Mouse (Mus musculus): ENCODE measurements around the gene Brip1. TPM values are rescaled to one million over a fixed set of nuclear protein-coding genes. Genes with fewer than 3 reads are reported as not detected.

Gene Brip1
- polyA plus RNA-seq, 1 experiment from 2014 or later, result 0.79 TPM

DNA sequence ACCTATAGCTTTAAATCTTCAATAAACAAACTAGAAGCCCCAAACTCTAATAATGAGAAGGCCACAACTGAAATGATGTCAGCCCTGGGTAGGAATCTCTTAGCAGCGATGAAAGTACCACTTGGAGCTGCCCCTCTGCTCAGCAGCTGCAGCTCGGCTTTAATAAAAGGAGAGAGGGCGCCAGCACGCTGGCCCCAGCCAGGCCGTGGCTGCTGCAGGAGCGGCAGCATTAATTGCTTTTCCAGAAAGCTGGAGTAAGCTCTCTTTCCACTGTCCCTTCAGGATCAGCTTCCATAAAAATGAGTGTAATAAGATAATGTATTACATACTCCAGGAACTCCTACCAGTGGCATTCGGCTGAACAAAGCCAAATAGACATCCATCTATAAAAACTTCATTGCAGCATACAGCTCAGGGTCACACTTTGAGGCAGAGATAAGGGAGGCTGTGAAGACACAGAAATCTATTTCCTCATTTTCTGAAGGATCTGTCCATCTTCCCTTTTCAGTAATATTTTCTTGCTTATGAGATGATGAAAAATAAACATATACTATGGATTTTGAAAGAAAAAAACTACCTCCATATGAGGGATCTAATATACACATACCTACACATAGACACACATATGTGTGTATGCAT, 174.3 kb downstream of the Brip1 start:
- no peak overlapping the region for H3K4me3 ChIP-seq (ENCODE audit: low read depth, low read length)
- 31% methylated on average over 7 of the region's 7 CpGs for WGBS
- H3K4me1 ChIP-seq (ENCODE audit: insufficient read depth, low read depth, low read length), result 0 out of 2 replicates have a peak, but pooled peaks cover 3% of the 10 kb centered on the region
- TF ChIP-seq CTCF (IDR thresholded peaks at IDR 0.05) (no peak), EP300 (IDR thresholded peaks at IDR 0.05) (no peak)
- DNase-seq (ENCODE audit: low spot score) (peak; percentile 5), ATAC-seq (no peak)
- no peak overlapping the region for H3K4me2 ChIP-seq (replicated peaks; ENCODE audit: low read depth, low read length)
- H3K27ac ChIP-seq (ENCODE audit: low read length), result no peak overlapping the region
- no peaks in the 10 kb centered on the region for H3K9me3 ChIP-seq (ENCODE audit: low read length)
- no peaks in the 10 kb centered on the region for H3K27me3 ChIP-seq (replicated peaks; ENCODE audit: insufficient read depth, low read length)
- H3K36me3 ChIP-seq (ENCODE audit: insufficient read depth, low read length), result no peaks in the 10 kb centered on the region
- no peak overlapping the region for H3K9ac ChIP-seq (replicated peaks; ENCODE audit: low read depth)

- DNase-seq (ENCODE audit: low spot score) (peak; percentile 96), ATAC-seq (peak; percentile 98)
- TF ChIP-seq EP300 (IDR thresholded peaks at IDR 0.05) (peak; percentile 17; the same call in 1 of the 2 replicates), CTCF (IDR thresholded peaks at IDR 0.05) (no peak)
- Histone ChIP-seq H3K9ac (replicated peaks; ENCODE audit: low read depth) (no peak overlapping the region), H3K36me3 (ENCODE audit: insufficient read depth, low read length) (no peaks in the 10 kb centered on the region), H3K9me3 (ENCODE audit: low read length) (no peaks in the 10 kb centered on the region), H3K4me1 (ENCODE audit: insufficient read depth, low read depth, low read length) (0 out of 2 replicates have a peak, but pooled peaks cover 3% of the 10 kb centered on the region), H3K4me2 (replicated peaks; ENCODE audit: low read depth, low read length) (no peak overlapping the region), H3K27ac (ENCODE audit: low read length) (no peak overlapping the region), H3K27me3 (replicated peaks; ENCODE audit: insufficient read depth, low read length) (no peaks in the 10 kb centered on the region), H3K4me3 (ENCODE audit: low read depth, low read length) (no peak overlapping the region)
- WGBS, result 15% methylated on average over 4 of the region's 4 CpGs
Observed at GRCm38 (mm10) chr11:86022439-86022838, 178.6 kb downstream of the Brip1 start.

DNA sequence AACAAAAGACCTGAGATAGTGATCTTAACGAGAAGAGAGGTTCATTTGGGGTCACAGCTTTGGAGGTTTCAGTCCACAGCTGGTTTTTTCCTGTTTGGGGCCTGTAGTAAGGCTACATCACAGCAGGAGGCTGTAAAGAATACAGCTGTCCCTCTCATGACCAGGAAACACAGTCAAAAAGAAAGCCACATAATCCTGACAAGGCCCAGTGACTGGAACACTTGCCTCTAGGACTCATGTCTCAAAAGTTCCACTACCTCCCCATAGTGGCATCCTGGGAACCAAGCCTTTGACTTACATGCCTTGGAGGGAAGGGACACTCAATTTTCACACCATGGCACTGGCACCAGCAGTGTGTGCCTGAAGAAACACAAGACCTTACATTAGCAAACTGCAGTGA, 181.0 kb downstream of the Brip1 start:
- H3K27me3 ChIP-seq (replicated peaks; ENCODE audit: insufficient read depth, low read length), result no peaks in the 10 kb centered on the region
- TF ChIP-seq EP300 (IDR thresholded peaks at IDR 0.05) (no peak), CTCF (IDR thresholded peaks at IDR 0.05) (no peak)
- no peaks in the 10 kb centered on the region for H3K36me3 ChIP-seq (ENCODE audit: insufficient read depth, low read length)
- no peak overlapping the region for H3K4me2 ChIP-seq (replicated peaks; ENCODE audit: low read depth, low read length)
- H3K4me1 ChIP-seq (ENCODE audit: insufficient read depth, low read depth, low read length), result 0 out of 2 replicates have a peak, but pooled peaks cover 3% of the 10 kb centered on the region
- ATAC-seq (no peak), DNase-seq (ENCODE audit: low spot score) (no peak)
- no peak overlapping the region for H3K9ac ChIP-seq (replicated peaks; ENCODE audit: low read depth)
- no peaks in the 10 kb centered on the region for H3K9me3 ChIP-seq (ENCODE audit: low read length)
- 44% methylated on average over 1 of the region's 1 CpGs for WGBS
- H3K4me3 ChIP-seq (ENCODE audit: low read depth, low read length), result no peak overlapping the region
- no peak overlapping the region for H3K27ac ChIP-seq (ENCODE audit: low read length)

GRCm38 (mm10) chr11:86016242-86016641, 184.8 kb downstream of the Brip1 start:
- Histone ChIP-seq H3K9me3 (ENCODE audit: low read length) (no peaks in the 10 kb centered on the region), H3K36me3 (ENCODE audit: insufficient read depth, low read length) (no peaks in the 10 kb centered on the region), H3K4me1 (ENCODE audit: insufficient read depth, low read depth, low read length) (no peaks in the 10 kb centered on the region), H3K4me3 (ENCODE audit: low read depth, low read length) (no peak overlapping the region), H3K27ac (ENCODE audit: low read length) (no peak overlapping the region), H3K27me3 (replicated peaks; ENCODE audit: insufficient read depth, low read length) (no peaks in the 10 kb centered on the region), H3K9ac (replicated peaks; ENCODE audit: low read depth) (no peak overlapping the region), H3K4me2 (replicated peaks; ENCODE audit: low read depth, low read length) (no peak overlapping the region)
- DNase-seq (ENCODE audit: low spot score), result no peak
- 58% methylated on average over 11 of the region's 11 CpGs for WGBS
- no peak for TF ChIP-seq EP300 (IDR thresholded peaks at IDR 0.05)
- no peak for TF ChIP-seq CTCF (IDR thresholded peaks at IDR 0.05)
- no peak for ATAC-seq

DNA sequence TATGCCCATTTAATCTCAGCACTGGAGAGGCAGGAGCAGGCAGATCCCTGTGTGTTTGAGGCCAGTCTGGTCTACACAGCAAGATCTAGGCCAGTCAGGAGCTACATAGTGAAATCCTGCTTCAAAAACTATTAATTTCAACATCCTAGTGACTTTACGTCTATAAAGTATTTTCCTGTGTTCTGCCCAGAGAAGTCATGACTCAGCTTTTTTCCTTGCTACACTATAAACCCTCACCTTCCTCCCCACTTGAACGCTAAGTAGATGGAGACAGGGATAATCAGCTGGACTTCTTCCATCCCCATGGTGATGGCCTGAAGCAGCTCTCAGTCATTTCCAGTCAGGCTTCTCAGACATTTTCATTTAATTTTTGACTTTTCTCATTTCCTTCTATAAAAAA, 187.9 kb downstream of the Brip1 start:
- H3K36me3 ChIP-seq (ENCODE audit: insufficient read depth, low read length), result no peaks in the 10 kb centered on the region
- DNase-seq (ENCODE audit: low spot score) (no peak), ATAC-seq (no peak)
- no peak overlapping the region for H3K4me3 ChIP-seq (ENCODE audit: low read depth, low read length)
- no peak overlapping the region for H3K4me2 ChIP-seq (replicated peaks; ENCODE audit: low read depth, low read length)
- H3K27me3 ChIP-seq (replicated peaks; ENCODE audit: insufficient read depth, low read length), result no peaks in the 10 kb centered on the region
- no peak overlapping the region for H3K27ac ChIP-seq (ENCODE audit: low read length)
- 46% methylated on average over 2 of the region's 2 CpGs for WGBS
- H3K4me1 ChIP-seq (ENCODE audit: insufficient read depth, low read depth, low read length), result no peaks in the 10 kb centered on the region
- H3K9ac ChIP-seq (replicated peaks; ENCODE audit: low read depth), result no peak overlapping the region
- TF ChIP-seq EP300 (IDR thresholded peaks at IDR 0.05), result no peak
- no peak for TF ChIP-seq CTCF (IDR thresholded peaks at IDR 0.05)
- no peaks in the 10 kb centered on the region for H3K9me3 ChIP-seq (ENCODE audit: low read length)

GRCm38 (mm10) chr11:86010458-86010857, 190.5 kb downstream of the Brip1 start:
- 85% methylated on average over 4 of the region's 4 CpGs for WGBS
- no peak overlapping the region for H3K4me2 ChIP-seq (replicated peaks; ENCODE audit: low read depth, low read length)

More at GRCm38 (mm10) chr11:86010458-86010857, 190.5 kb downstream of the Brip1 start:
- Histone ChIP-seq H3K27ac (ENCODE audit: low read length) (no peak overlapping the region), H3K9me3 (ENCODE audit: low read length) (no peaks in the 10 kb centered on the region), H3K9ac (replicated peaks; ENCODE audit: low read depth) (no peak overlapping the region), H3K27me3 (replicated peaks; ENCODE audit: insufficient read depth, low read length) (no peaks in the 10 kb centered on the region), H3K4me3 (ENCODE audit: low read depth, low read length) (no peak overlapping the region), H3K4me1 (ENCODE audit: insufficient read depth, low read depth, low read length) (no peaks in the 10 kb centered on the region), H3K36me3 (ENCODE audit: insufficient read depth, low read length) (no peaks in the 10 kb centered on the region)
- no peak for ATAC-seq
- TF ChIP-seq CTCF (IDR thresholded peaks at IDR 0.05), result no peak
- TF ChIP-seq EP300 (IDR thresholded peaks at IDR 0.05), result no peak
- DNase-seq (ENCODE audit: low spot score), result no peak

Data from lung, postnatal 0 days (tissue).